Mouse (Mus musculus) liver, postnatal 0 days (tissue): ENCODE results near the gene Myog. TPM values are rescaled to one million over a fixed set of nuclear protein-coding genes. Genes with fewer than 3 reads are reported as not detected.
A peak's percentile ranks its signal among the peaks of the same experiment; 100 is the strongest.

Experiments used
- ATAC-seq: fragments of 200-750 bp; cut with Nextera tagmentation; 2 replicates; pipeline ENCODE4 v1.8.0; 2017; ENCODE audit warnings: mild to moderate bottlenecking, moderate library complexity
- DNase-seq: peaks from one replicate; pipeline ENCODE4 v3.0.0-alpha.2; 2016
- H3K27ac ChIP-seq: fragments of 300-500 bp; sonication (generic); 2 replicates; pipeline ENCODE4 v1.5.1; 2014; ENCODE audit warnings: antibody characterized with exemption, moderate library complexity, mild to moderate bottlenecking, low read depth
- H3K27me3 ChIP-seq: fragments of 300-500 bp; sonication (generic); 2 replicates; pipeline ENCODE4 v1.6.1; 2014; ENCODE audit warnings: low read length, control low read depth, mixed read lengths; ENCODE audit not compliant: insufficient read depth
- H3K36me3 ChIP-seq: fragments of 300-500 bp; sonication (generic); replicated peaks from 2 replicates; pipeline ENCODE4 v1.6.1; 2014; ENCODE audit warnings: mild to moderate bottlenecking, control low read depth, low read length, moderate library complexity, mixed read lengths; ENCODE audit not compliant: insufficient read depth
- H3K4me1 ChIP-seq: fragments of 300-500 bp; sonication (generic); 2 replicates; pipeline ENCODE4 v1.6.1; 2014; ENCODE audit warnings: antibody characterized with exemption, mild to moderate bottlenecking, control low read depth; ENCODE audit not compliant: insufficient read depth
- H3K4me2 ChIP-seq: fragments of 300-500 bp; sonication (generic); 2 replicates; pipeline ENCODE4 v1.6.1; 2014; ENCODE audit warnings: low read depth, mild to moderate bottlenecking, low read length, moderate library complexity, mixed read lengths
- H3K4me3 ChIP-seq: fragments of 300-500 bp; sonication (generic); 2 replicates; pipeline ENCODE4 v1.5.1; 2014; ENCODE audit warnings: low read depth, low read length
- H3K9ac ChIP-seq: fragments of 300-500 bp; sonication (generic); replicated peaks from 2 replicates; pipeline ENCODE4 v1.6.1; 2014; ENCODE audit warnings: mild to moderate bottlenecking, moderate library complexity
- H3K9me3 ChIP-seq: fragments of 300-500 bp; sonication (generic); 2 replicates; pipeline ENCODE4 v1.6.1; 2016; ENCODE audit warnings: mild to moderate bottlenecking, control low read depth, low read length, mixed read lengths
- CTCF ChIP-seq: sonication (generic); IDR thresholded peaks from 2 replicates; pipeline ENCODE4 v1.5.1; 2016; ENCODE audit warnings: antibody characterized with exemption, low read depth
- EP300 ChIP-seq: IDR thresholded peaks from 2 replicates; pipeline ENCODE4 v1.6.1; 2016; ENCODE audit warnings: antibody characterized with exemption, low read depth, mild to moderate bottlenecking
- WGBS: fragments of 180-500 bp; shearing (Covaris S2); extraction: QIAGEN DNeasy Blood & Tissue Kit; methylation state at CpG from one replicate; pipeline ENCODE4 v1.1.7; 2014; ENCODE audit not compliant: insufficient replicate concordance; 5-methylcytosine and 5-hydroxymethylcytosine counted together
- polyA plus RNA-seq: library from polyadenylated mRNA; unstranded; fragments of >200 nt; fragmentation: Nextera tagmentation; extraction: Ambion mirVana; gene quantifications from 2 replicates; pipeline ENCODE4 v1.2.1, GENCODE M21; 2015

The Myog gene
- polyA plus RNA-seq, 1 experiment from 2014 or later: not detected

DNA sequence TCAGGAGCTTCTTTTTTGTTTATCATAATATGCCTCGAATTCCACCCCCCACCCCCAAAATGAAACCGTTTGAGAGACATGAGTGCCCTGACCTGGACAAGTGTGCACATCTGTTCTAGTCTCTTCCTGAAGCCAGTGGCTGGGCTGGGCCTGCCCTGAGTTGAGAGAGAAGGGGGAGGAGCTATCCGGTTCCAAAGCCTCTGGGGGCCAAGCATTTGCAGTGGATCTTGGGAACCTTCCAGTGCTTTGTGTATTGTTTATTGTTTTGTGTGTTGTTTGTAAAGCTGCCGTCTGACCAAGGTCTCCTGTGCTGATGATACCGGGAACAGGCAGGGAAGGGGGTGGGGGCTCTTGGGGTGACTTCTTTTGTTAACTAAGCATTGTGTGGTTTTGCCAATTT, 2.3 kb downstream of the Myog start:
- no peak overlapping the region for H3K27ac ChIP-seq
- no peaks in the 10 kb centered on the region for H3K27me3 ChIP-seq
- H3K4me3 ChIP-seq: no peak overlapping the region
- no peak for DNase-seq
- no peaks in the 10 kb centered on the region for H3K36me3 ChIP-seq
- no peak overlapping the region for H3K9ac ChIP-seq
- 28% methylated on average over 5 of the region's 5 CpGs for WGBS
- no peak for ATAC-seq
- H3K4me1 ChIP-seq: no peaks in the 10 kb centered on the region
- no peak for TF ChIP-seq CTCF
- no peak for TF ChIP-seq EP300
- H3K9me3 ChIP-seq: no peaks in the 10 kb centered on the region
- no peak overlapping the region for H3K4me2 ChIP-seq

GRCm38 (mm10) chr1:134292601-134293000, 2.8 kb downstream of the Myog start:
- Histone ChIP-seq H3K4me3 (no peak overlapping the region), H3K9me3 (no peaks in the 10 kb centered on the region), H3K27me3 (0 out of 2 replicates have a peak, but pooled peaks cover 5% of the 10 kb centered on the region), H3K27ac (no peak overlapping the region), H3K4me2 (no peak overlapping the region), H3K9ac (no peak overlapping the region), H3K4me1 (no peaks in the 10 kb centered on the region), H3K36me3 (no peaks in the 10 kb centered on the region)
- WGBS: 66% methylated on average over 9 of the region's 9 CpGs
- DNase-seq: no peak
- TF ChIP-seq CTCF (no peak), EP300 (no peak)
- ATAC-seq: no peak

GRCm38 (mm10) chr1:134293276-134293675, 3.5 kb downstream of the Myog start:
- Histone ChIP-seq H3K4me3 (no peak overlapping the region), H3K4me2 (no peak overlapping the region), H3K9ac (no peak overlapping the region), H3K4me1 (no peaks in the 10 kb centered on the region), H3K27me3 (peaks cover 12% of the 10 kb centered on the region), H3K36me3 (no peaks in the 10 kb centered on the region), H3K27ac (no peak overlapping the region), H3K9me3 (no peaks in the 10 kb centered on the region)
- no peak for ATAC-seq
- DNase-seq: no peak
- TF ChIP-seq CTCF (no peak), EP300 (no peak)
- 78% methylated on average over 7 of the region's 7 CpGs for WGBS

GRCm38 (mm10) chr1:134293738-134294604, 4.2 kb downstream of the Myog start:
- H3K27ac ChIP-seq: no peak overlapping the region
- TF ChIP-seq EP300 (no peak), CTCF (no peak)
- peaks cover 19% of the 10 kb centered on the region for H3K27me3 ChIP-seq
- H3K4me2 ChIP-seq: no peak overlapping the region
- H3K4me3 ChIP-seq: no peak overlapping the region
- H3K9ac ChIP-seq: no peak overlapping the region
- H3K9me3 ChIP-seq: no peaks in the 10 kb centered on the region
- H3K4me1 ChIP-seq: peaks cover 3% of the 10 kb centered on the region; the same call in 1 of the 2 replicates
- ATAC-seq: peak; percentile 54; the same call in 1 of the 2 replicates
- DNase-seq: no peak
- H3K36me3 ChIP-seq: no peaks in the 10 kb centered on the region
- WGBS: 58% methylated on average over 3 of the region's 3 CpGs

GRCm38 (mm10) chr1:134297265-134297664, 7.5 kb downstream of the Myog start:
- no peak overlapping the region for H3K4me3 ChIP-seq
- peaks cover 7% of the 10 kb centered on the region for H3K4me1 ChIP-seq
- WGBS: 81% methylated on average over 8 of the region's 8 CpGs
- no peak overlapping the region for H3K9ac ChIP-seq
- H3K9me3 ChIP-seq: no peaks in the 10 kb centered on the region
- ATAC-seq (no peak), DNase-seq (no peak)
- peaks cover 28% of the 10 kb centered on the region for H3K27me3 ChIP-seq
- H3K27ac ChIP-seq: no peak overlapping the region
- H3K4me2 ChIP-seq: no peak overlapping the region
- TF ChIP-seq CTCF (no peak), EP300 (no peak)
- H3K36me3 ChIP-seq: no peaks in the 10 kb centered on the region

GRCm38 (mm10) chr1:134298636-134299411, 9.0 kb downstream of the Myog start:
- peaks cover 28% of the 10 kb centered on the region for H3K27me3 ChIP-seq
- H3K9ac ChIP-seq: peak overlapping the region; percentile 55
- no peaks in the 10 kb centered on the region for H3K36me3 ChIP-seq
- H3K27ac ChIP-seq: no peak overlapping the region
- ATAC-seq (peak; percentile 26), DNase-seq (peak; percentile 30)
- TF ChIP-seq CTCF (no peak), EP300 (no peak)
- H3K4me3 ChIP-seq: peak overlapping the region; percentile 49
- peaks cover 17% of the 10 kb centered on the region for H3K4me1 ChIP-seq
- H3K9me3 ChIP-seq: no peaks in the 10 kb centered on the region
- 12% methylated on average over 42 of the region's 59 CpGs for WGBS
- H3K4me2 ChIP-seq: peak overlapping the region; percentile 88
